Mouse (Mus musculus) midbrain, embryonic 15.5 days (tissue): ENCODE results near the gene Fgfr2. TPM values are rescaled to one million over a fixed set of nuclear protein-coding genes. Genes with fewer than 3 reads are reported as not detected.

Experiments
- ATAC-seq: fragments of 200-750 bp; cut with Nextera tagmentation; replicated peaks from 2 replicates; pipeline ENCODE4 v1.8.0; 2017; ENCODE audit warnings: moderate TSS enrichment
- H3K27ac ChIP-seq: fragments of 300-500 bp; sonication (generic); 2 replicates; pipeline ENCODE4 v1.5.1; 2015; ENCODE audit warnings: mild to moderate bottlenecking, inconsistent platforms
- H3K27me3 ChIP-seq: fragments of 300-500 bp; sonication (generic); replicated peaks from 2 replicates; pipeline ENCODE4 v1.6.1; 2015; ENCODE audit warnings: inconsistent platforms
- H3K36me3 ChIP-seq: fragments of 300-500 bp; sonication (generic); replicated peaks from 2 replicates; pipeline ENCODE4 v1.6.1; 2015; ENCODE audit warnings: inconsistent platforms
- H3K4me1 ChIP-seq: fragments of 300-500 bp; sonication (generic); 2 replicates; pipeline ENCODE4 v1.6.1; 2015; ENCODE audit warnings: inconsistent platforms
- H3K4me2 ChIP-seq: fragments of 300-500 bp; sonication (generic); 2 replicates; pipeline ENCODE4 v1.6.1; 2015; ENCODE audit warnings: inconsistent platforms, mild to moderate bottlenecking, moderate library complexity
- H3K4me3 ChIP-seq: fragments of 300-500 bp; sonication (generic); 2 replicates; pipeline ENCODE4 v1.5.1; 2015; ENCODE audit warnings: mild to moderate bottlenecking, inconsistent platforms
- H3K9ac ChIP-seq: fragments of 300-500 bp; sonication (generic); 2 replicates; pipeline ENCODE4 v1.6.1; 2015; ENCODE audit warnings: mild to moderate bottlenecking, inconsistent platforms
- H3K9me3 ChIP-seq: fragments of 300-500 bp; sonication (generic); 2 replicates; pipeline ENCODE4 v1.6.1; 2016; ENCODE audit warnings: inconsistent platforms
- WGBS: fragments of 180-500 bp; shearing (Covaris S2); methylation state at CpG from one replicate; pipeline ENCODE4 v1.1.7; 2015; ENCODE audit warnings: mixed read lengths; 5-methylcytosine and 5-hydroxymethylcytosine counted together
- polyA plus RNA-seq: library from polyadenylated mRNA; unstranded; fragments of >200 nt; fragmentation: Nextera tagmentation; extraction: Ambion mirVana; gene quantifications from 2 replicates; pipeline ENCODE4 v1.2.1, GENCODE M21; 2015

Gene Fgfr2
- polyA plus RNA-seq, 1 experiment from 2014 or later: 23.3 TPM

DNA sequence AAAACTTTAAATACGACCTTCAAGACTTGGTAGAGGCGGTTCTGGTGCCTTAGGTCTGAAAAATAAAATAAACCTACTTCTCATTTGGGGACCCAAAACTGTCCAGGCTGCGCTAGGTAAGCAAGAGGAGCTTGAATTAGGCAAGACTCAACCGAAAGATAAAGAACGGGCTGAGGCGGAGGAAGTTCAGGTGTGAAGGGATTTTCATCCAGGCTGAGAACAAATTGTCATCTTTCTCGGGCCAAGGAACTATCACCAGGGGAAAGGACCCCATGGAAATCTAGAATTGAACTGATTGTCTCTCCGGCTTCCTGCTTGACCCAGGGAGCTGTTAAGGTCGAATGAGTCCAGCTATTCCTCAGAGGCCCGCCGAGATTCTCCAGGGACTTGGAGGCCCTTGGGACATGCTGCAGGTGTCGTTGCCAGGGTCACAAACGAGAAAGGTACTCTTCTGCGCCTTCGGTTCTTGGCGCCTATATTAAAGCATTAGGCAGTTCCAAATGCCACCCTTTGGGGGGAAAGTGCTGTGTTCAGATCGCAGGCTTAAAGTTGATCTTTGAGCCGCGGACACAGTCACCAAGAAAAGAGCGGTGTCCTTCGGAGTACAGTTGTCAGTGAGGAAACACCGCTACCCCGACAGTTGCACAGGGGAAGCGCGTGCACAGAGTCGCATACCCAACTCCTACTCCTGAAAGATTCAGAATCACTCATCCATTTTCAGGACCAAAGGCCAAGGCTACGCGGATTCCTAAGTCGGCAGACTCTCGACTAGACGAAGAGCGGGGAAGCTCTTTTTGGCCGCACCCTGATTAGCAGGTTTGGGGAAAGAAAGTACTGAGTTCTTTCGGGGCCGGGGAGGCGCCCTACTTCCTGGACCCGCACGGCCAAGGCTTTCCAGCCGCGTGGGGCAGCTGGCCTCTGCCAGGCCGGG lies 1581.7 kb downstream of the Fgfr2 start:
- Histone ChIP-seq H3K27ac (no peak overlapping the region), H3K9me3 (no peaks in the 10 kb centered on the region)
- 1% methylated on average over 41 of the region's 41 CpGs for WGBS

GRCm38 (mm10) chr7:131539979-131540378 lies 1583.2 kb downstream of the Fgfr2 start:
- ATAC-seq: 0 out of 2 replicates have a peak, but pooled peaks have one; percentile 45
- no peaks in the 10 kb centered on the region for H3K9me3 ChIP-seq
- no peaks in the 10 kb centered on the region for H3K36me3 ChIP-seq
- no peak overlapping the region for H3K4me3 ChIP-seq
- peaks cover 74% of the 10 kb centered on the region for H3K27me3 ChIP-seq
- no peak overlapping the region for H3K4me2 ChIP-seq
- WGBS: under 1% methylated on average over 7 of the region's 7 CpGs
- peaks cover 16% of the 10 kb centered on the region for H3K4me1 ChIP-seq
- no peak overlapping the region for H3K9ac ChIP-seq
- H3K27ac ChIP-seq: no peak overlapping the region

More for the DNA sequence above, 1581.7 kb downstream of the Fgfr2 start:
- no peak for ATAC-seq
- Histone ChIP-seq H3K36me3 (no peaks in the 10 kb centered on the region), H3K27me3 (peaks cover 84% of the 10 kb centered on the region), H3K9ac (no peak overlapping the region), H3K4me2 (peak overlapping the region; percentile 49), H3K4me1 (peaks cover 16% of the 10 kb centered on the region), H3K4me3 (peak overlapping the region; percentile 27)

DNA sequence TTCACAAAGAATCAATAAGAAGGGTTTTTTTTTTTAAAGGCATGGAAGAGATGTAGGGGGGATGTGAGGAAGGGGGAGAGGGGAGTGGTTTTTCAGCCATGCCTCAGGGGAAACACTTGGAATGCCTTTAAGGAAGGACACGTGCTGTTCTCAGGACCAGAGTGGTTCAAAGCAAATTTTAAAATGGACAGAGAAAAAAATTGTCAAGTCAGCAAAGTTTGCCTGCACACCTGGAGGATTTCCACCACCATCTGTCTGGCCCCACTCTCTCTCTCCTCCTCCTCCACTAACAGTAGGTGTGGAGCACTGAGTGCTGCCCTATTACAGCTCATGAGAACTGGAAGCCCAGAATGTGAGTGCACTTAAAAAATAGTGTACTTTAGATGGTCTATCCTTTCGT lies 1619.4 kb downstream of the Fgfr2 start:
- 80% methylated on average over 2 of the region's 2 CpGs for WGBS
- Histone ChIP-seq H3K4me1 (no peaks in the 10 kb centered on the region), H3K9ac (no peak overlapping the region), H3K36me3 (no peaks in the 10 kb centered on the region), H3K27me3 (no peaks in the 10 kb centered on the region), H3K27ac (no peak overlapping the region), H3K4me2 (no peak overlapping the region), H3K9me3 (no peaks in the 10 kb centered on the region), H3K4me3 (no peak overlapping the region)
- no peak for ATAC-seq

DNA sequence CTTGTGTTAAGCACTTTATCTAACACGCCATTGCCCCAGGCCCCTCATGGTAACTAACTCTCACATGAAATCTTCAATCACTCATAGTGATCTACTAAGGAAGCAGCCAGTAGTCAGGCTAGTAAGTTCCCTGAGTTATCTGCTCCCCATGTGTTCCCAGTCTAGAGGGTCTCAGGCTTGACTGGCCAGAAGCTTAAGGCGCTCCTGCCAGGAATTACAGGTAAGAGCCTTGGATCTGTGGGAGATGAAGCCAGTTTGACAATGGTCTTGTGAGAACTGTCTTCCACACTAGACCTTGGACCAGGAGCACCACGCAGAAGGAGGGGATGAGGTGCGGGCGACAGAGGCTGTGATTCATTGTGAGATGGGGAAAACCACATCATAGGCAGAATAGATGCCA lies 1644.7 kb downstream of the Fgfr2 start:
- H3K4me2 ChIP-seq: no peak overlapping the region
- no peaks in the 10 kb centered on the region for H3K4me1 ChIP-seq
- no peak overlapping the region for H3K4me3 ChIP-seq
- WGBS: 95% methylated on average over 5 of the region's 5 CpGs
- H3K9me3 ChIP-seq: no peaks in the 10 kb centered on the region
- H3K36me3 ChIP-seq: no peaks in the 10 kb centered on the region
- no peak overlapping the region for H3K27ac ChIP-seq
- H3K9ac ChIP-seq: no peak overlapping the region
- H3K27me3 ChIP-seq: no peaks in the 10 kb centered on the region
- ATAC-seq: no peak

DNA sequence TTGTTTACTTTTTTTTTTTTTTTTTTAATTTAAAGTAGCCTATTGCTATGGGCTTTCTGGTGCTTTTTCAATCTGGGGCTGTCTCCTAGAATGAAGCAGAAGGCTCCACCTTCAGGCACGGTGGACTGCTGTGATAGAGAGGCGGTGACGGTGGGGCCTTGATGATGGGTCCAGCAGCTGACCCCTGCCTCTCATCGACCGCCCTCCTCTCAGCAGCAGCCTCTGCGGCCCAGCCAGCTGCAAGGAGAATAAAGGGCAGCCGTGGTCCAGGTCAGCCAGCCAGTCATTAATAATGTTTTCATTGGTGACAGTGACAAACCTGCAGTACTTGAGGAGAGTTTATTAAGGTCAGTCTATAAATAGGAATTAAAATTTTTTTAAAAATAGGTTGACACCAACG lies 1646.0 kb downstream of the Fgfr2 start:
- ATAC-seq: no peak
- Histone ChIP-seq H3K36me3 (no peaks in the 10 kb centered on the region), H3K9ac (no peak overlapping the region), H3K9me3 (no peaks in the 10 kb centered on the region), H3K27me3 (no peaks in the 10 kb centered on the region), H3K27ac (no peak overlapping the region), H3K4me2 (no peak overlapping the region), H3K4me3 (no peak overlapping the region), H3K4me1 (no peaks in the 10 kb centered on the region)
- WGBS: 27% methylated on average over 8 of the region's 8 CpGs

DNA sequence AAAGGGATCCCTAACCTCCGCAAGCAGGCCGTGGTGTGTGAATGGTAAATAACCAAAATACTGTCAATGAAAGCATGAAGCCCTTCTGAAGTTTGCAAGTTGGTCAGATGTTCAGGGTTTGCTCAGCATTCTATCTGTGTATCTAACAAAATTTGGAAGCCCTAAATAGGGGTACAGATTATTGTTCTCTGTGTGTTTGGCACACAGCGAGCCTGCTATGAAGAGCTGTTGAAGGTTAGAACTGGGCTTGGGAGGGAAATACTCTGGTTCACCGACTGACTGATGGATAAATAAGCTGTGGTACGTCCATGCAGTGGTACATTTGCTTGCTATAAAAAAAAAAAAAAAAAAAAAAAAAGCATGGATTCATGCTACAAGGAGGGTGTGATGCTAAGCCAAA lies 1651.6 kb downstream of the Fgfr2 start:
- Histone ChIP-seq H3K9me3 (no peaks in the 10 kb centered on the region), H3K36me3 (no peaks in the 10 kb centered on the region), H3K4me3 (no peak overlapping the region), H3K27ac (no peak overlapping the region), H3K4me2 (no peak overlapping the region), H3K4me1 (no peaks in the 10 kb centered on the region), H3K27me3 (no peaks in the 10 kb centered on the region), H3K9ac (no peak overlapping the region)
- WGBS: 92% methylated on average over 5 of the region's 5 CpGs
- ATAC-seq: no peak

DNA sequence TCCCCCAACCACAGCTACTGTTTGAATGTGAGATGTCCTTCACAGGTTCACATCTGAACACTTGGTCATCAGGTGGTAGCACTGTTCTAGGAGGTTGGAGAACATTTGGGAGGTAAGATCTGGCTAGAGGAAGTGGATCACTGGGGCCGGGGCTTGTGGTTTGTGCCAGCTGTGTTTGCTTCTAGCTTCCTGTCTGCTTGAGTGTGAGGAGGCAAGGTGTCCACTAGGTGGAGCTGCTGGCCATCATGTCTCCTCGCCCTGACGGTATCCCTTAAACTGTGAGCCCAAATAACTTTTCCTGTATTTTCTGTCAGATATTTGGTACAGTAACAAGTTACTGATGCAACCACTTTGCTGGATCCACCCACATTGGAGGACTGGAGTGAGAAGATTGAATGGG lies 1653.6 kb downstream of the Fgfr2 start:
- Histone ChIP-seq H3K4me3 (no peak overlapping the region), H3K9ac (no peak overlapping the region), H3K4me2 (no peak overlapping the region), H3K27me3 (no peaks in the 10 kb centered on the region), H3K27ac (no peak overlapping the region), H3K36me3 (no peaks in the 10 kb centered on the region), H3K4me1 (peaks cover 11% of the 10 kb centered on the region), H3K9me3 (no peaks in the 10 kb centered on the region)
- WGBS: 84% methylated on average over 3 of the region's 3 CpGs
- no peak for ATAC-seq

DNA sequence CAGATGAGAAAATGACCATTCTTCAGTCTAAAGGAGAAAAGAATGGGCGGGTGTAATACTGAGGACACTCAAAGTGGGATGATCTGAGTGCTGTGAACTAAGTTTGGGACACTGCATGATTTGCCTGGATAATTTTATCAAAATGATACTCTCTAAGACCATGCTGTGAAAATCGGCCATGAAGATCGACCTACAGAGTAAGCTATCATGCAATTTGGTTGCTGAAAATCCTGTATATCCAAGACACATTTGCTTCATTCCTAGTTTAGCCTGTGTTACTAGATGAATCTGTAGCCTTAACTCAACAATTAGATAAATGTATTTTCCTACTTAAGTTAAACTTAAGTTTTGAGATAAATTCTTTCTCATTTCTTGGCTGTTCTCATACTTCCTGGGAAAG lies 1655.8 kb downstream of the Fgfr2 start:
- H3K4me3 ChIP-seq: no peak overlapping the region
- WGBS: 91% methylated on average over 3 of the region's 3 CpGs
- no peak for ATAC-seq
- no peaks in the 10 kb centered on the region for H3K9me3 ChIP-seq
- H3K4me1 ChIP-seq: peaks cover 14% of the 10 kb centered on the region
- no peaks in the 10 kb centered on the region for H3K27me3 ChIP-seq
- no peak overlapping the region for H3K4me2 ChIP-seq
- no peaks in the 10 kb centered on the region for H3K36me3 ChIP-seq
- H3K9ac ChIP-seq: no peak overlapping the region
- no peak overlapping the region for H3K27ac ChIP-seq

GRCm38 (mm10) chr7:131465735-131466134 lies 1657.4 kb downstream of the Fgfr2 start:
- Histone ChIP-seq H3K27ac (no peak overlapping the region), H3K9ac (no peak overlapping the region), H3K9me3 (no peaks in the 10 kb centered on the region), H3K4me2 (no peak overlapping the region), H3K4me3 (no peak overlapping the region), H3K36me3 (no peaks in the 10 kb centered on the region), H3K4me1 (peaks cover 14% of the 10 kb centered on the region), H3K27me3 (no peaks in the 10 kb centered on the region)
- no peak for ATAC-seq
- WGBS: 36% methylated on average over 3 of the region's 3 CpGs

DNA sequence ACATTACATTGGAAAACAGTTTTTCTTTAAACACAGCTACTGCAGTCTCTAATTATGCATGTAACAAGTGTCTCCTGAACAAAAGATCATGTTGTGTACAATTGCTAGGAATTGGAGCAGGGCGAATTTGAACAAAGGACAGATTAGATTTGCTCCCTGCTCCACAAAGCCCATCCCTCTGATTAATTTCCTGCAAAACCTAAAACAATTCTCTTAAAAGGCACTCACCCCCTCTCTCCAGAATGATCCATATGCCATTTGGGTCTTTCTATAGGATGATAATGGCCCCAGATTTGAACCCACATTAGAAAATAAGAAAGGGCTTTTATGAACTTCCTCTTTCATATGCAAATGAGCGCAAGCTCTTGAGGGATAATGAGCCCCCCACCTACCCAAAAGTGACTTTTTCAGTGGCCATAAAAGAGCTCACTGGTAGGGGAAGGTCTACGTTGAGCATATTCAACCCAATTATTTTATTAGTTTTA lies 1658.0 kb downstream of the Fgfr2 start:
- H3K4me1 ChIP-seq: peaks cover 14% of the 10 kb centered on the region
- WGBS: 7% methylated on average over 3 of the region's 3 CpGs
- H3K27ac ChIP-seq: no peak overlapping the region
- no peak for ATAC-seq
- no peaks in the 10 kb centered on the region for H3K27me3 ChIP-seq
- no peak overlapping the region for H3K9ac ChIP-seq
- H3K4me3 ChIP-seq: no peak overlapping the region
- no peak overlapping the region for H3K4me2 ChIP-seq
- H3K36me3 ChIP-seq: no peaks in the 10 kb centered on the region
- H3K9me3 ChIP-seq: no peaks in the 10 kb centered on the region

- no peaks in the 10 kb centered on the region for H3K9me3 ChIP-seq
- no peaks in the 10 kb centered on the region for H3K4me1 ChIP-seq
- no peak overlapping the region for H3K9ac ChIP-seq
- no peak overlapping the region for H3K27ac ChIP-seq
- 86% methylated on average over 5 of the region's 5 CpGs for WGBS
- no peaks in the 10 kb centered on the region for H3K27me3 ChIP-seq
- no peak for ATAC-seq
- no peak overlapping the region for H3K4me3 ChIP-seq
- H3K4me2 ChIP-seq: no peak overlapping the region
- no peaks in the 10 kb centered on the region for H3K36me3 ChIP-seq
These were observed 1666.4 kb downstream of the Fgfr2 start for GRCm38 (mm10) chr7:131456714-131457113.

- 61% methylated on average over 3 of the region's 3 CpGs for WGBS
- Histone ChIP-seq H3K9ac (no peak overlapping the region), H3K9me3 (no peaks in the 10 kb centered on the region), H3K4me1 (no peaks in the 10 kb centered on the region), H3K4me3 (no peak overlapping the region), H3K4me2 (no peak overlapping the region), H3K27ac (no peak overlapping the region), H3K27me3 (no peaks in the 10 kb centered on the region), H3K36me3 (peaks cover 18% of the 10 kb centered on the region)
- no peak for ATAC-seq
These were observed 1686.1 kb downstream of the Fgfr2 start for GRCm38 (mm10) chr7:131437051-131437450.

GRCm38 (mm10) chr7:131434276-131434675 lies 1688.9 kb downstream of the Fgfr2 start:
- no peaks in the 10 kb centered on the region for H3K27me3 ChIP-seq
- H3K4me3 ChIP-seq: no peak overlapping the region
- ATAC-seq: no peak
- no peak overlapping the region for H3K27ac ChIP-seq
- H3K9me3 ChIP-seq: no peaks in the 10 kb centered on the region
- no peak overlapping the region for H3K9ac ChIP-seq
- H3K4me2 ChIP-seq: no peak overlapping the region
- 76% methylated on average over 1 of the region's 1 CpGs for WGBS
- peaks cover 27% of the 10 kb centered on the region for H3K36me3 ChIP-seq
- no peaks in the 10 kb centered on the region for H3K4me1 ChIP-seq
